Mouse (Mus musculus) lung, adult 2 months (tissue): ENCODE results near the gene Rai14. TPM values are rescaled to one million over a fixed set of nuclear protein-coding genes. Genes with fewer than 3 reads are reported as not detected.

ENCODE experiments used
- DNase-seq: peaks from one replicate; pipeline ENCODE4 v3.0.0; 2022
- H3K4me1 ChIP-seq: fragments of 200-500 bp; 2 replicates; pipeline ENCODE4 v1.6.1; 2011; ENCODE audit warnings: low read length; ENCODE audit not compliant: control insufficient read depth, insufficient read depth
- H3K4me3 ChIP-seq: fragments of 200-500 bp; replicated peaks from 2 replicates; pipeline ENCODE3; 2011; ENCODE audit warnings: low read depth, mild to moderate bottlenecking, control low read depth, low read length; ENCODE audit errors: extremely low read depth
- CTCF ChIP-seq: fragments of 200-500 bp; IDR thresholded peaks from 2 replicates; pipeline ENCODE4 v1.5.1; 2011; ENCODE audit warnings: mild to moderate bottlenecking, low read length, control low read depth; ENCODE audit not compliant: insufficient read depth
- POLR2A ChIP-seq: fragments of 200-500 bp; IDR thresholded peaks from 2 replicates; pipeline ENCODE4 v1.6.1; 2011; ENCODE audit warnings: low read depth, mild to moderate bottlenecking, control low read depth, low read length, borderline replicate concordance; ENCODE audit errors: extremely low read depth
- WGBS: fragments of 180-500 bp; shearing (Covaris S2); methylation state at CpG from one replicate; pipeline ENCODE4 v1.1.7; 2018; 5-methylcytosine and 5-hydroxymethylcytosine counted together
- polyA plus RNA-seq: library from polyadenylated mRNA; depleted of rRNA; stranded (reverse); fragments of >200 nt; gene quantifications from 2 replicates; pipeline ENCODE4 v1.2.3, GENCODE M21; 2012

The Rai14 gene
- polyA plus RNA-seq, 1 experiment, result 14.3 TPM

- DNase-seq, result no peak
- WGBS, result under 1% methylated on average over 35 of the region's 35 CpGs
- peak overlapping the region; percentile 92 for H3K4me3 ChIP-seq
- no peak for TF ChIP-seq POLR2A
- no peak for TF ChIP-seq CTCF
- H3K4me1 ChIP-seq, result peaks cover 3% of the 10 kb centered on the region; the same call in 1 of the 2 replicates
Measured at GRCm38 (mm10) chr15:10713626-10714316, 653 bp downstream of the Rai14 start.

- H3K4me1 ChIP-seq, result peaks cover 3% of the 10 kb centered on the region; the same call in 1 of the 2 replicates
- WGBS, result 30% methylated on average over 13 of the region's 13 CpGs
- TF ChIP-seq POLR2A (no peak), CTCF (no peak)
- no peak for DNase-seq
- H3K4me3 ChIP-seq, result peak overlapping the region; percentile 92
Measured at GRCm38 (mm10) chr15:10713181-10713625, 1.2 kb downstream of the Rai14 start.

- H3K4me3 ChIP-seq, result no peak overlapping the region
- TF ChIP-seq POLR2A, result no peak
- TF ChIP-seq CTCF, result no peak
- 61% methylated on average over 3 of the region's 3 CpGs for WGBS
- no peak for DNase-seq
- peaks cover 3% of the 10 kb centered on the region; the same call in 1 of the 2 replicates for H3K4me1 ChIP-seq
Measured at GRCm38 (mm10) chr15:10712288-10712687, 2.1 kb downstream of the Rai14 start.

GRCm38 (mm10) chr15:10711231-10711630, 3.2 kb downstream of the Rai14 start:
- peaks cover 3% of the 10 kb centered on the region; the same call in 1 of the 2 replicates for H3K4me1 ChIP-seq
- DNase-seq, result no peak
- no peak overlapping the region for H3K4me3 ChIP-seq
- no peak for TF ChIP-seq CTCF
- TF ChIP-seq POLR2A, result no peak
- 57% methylated on average over 6 of the region's 6 CpGs for WGBS

GRCm38 (mm10) chr15:10708591-10709272, 5.7 kb downstream of the Rai14 start:
- H3K4me1 ChIP-seq, result peaks cover 3% of the 10 kb centered on the region; the same call in 1 of the 2 replicates
- WGBS, result 77% methylated on average over 10 of the region's 10 CpGs
- TF ChIP-seq POLR2A (no peak), CTCF (peak; percentile 43; the same call in 1 of the 2 replicates)
- H3K4me3 ChIP-seq, result no peak overlapping the region
- no peak for DNase-seq

GRCm38 (mm10) chr15:10707109-10707508, 7.3 kb downstream of the Rai14 start:
- WGBS, result 83% methylated on average over 6 of the region's 6 CpGs
- no peaks in the 10 kb centered on the region for H3K4me1 ChIP-seq
- H3K4me3 ChIP-seq, result no peak overlapping the region
- no peak for DNase-seq
- TF ChIP-seq CTCF (no peak), POLR2A (no peak)

- H3K4me3 ChIP-seq, result no peak overlapping the region
- 72% methylated on average over 8 of the region's 8 CpGs for WGBS
- TF ChIP-seq CTCF (no peak), POLR2A (no peak)
- DNase-seq, result no peak
- H3K4me1 ChIP-seq, result no peaks in the 10 kb centered on the region; the same call in 1 of the 2 replicates
Measured at GRCm38 (mm10) chr15:10706414-10706813, 8.0 kb downstream of the Rai14 start.

- no peak for DNase-seq
Measured at GRCm38 (mm10) chr15:10705752-10706151, 8.7 kb downstream of the Rai14 start.

GRCm38 (mm10) chr15:10704328-10704727, 10.1 kb downstream of the Rai14 start:
- 79% methylated on average over 8 of the region's 8 CpGs for WGBS

More at GRCm38 (mm10) chr15:10705752-10706151, 8.7 kb downstream of the Rai14 start:
- 71% methylated on average over 5 of the region's 5 CpGs for WGBS
- TF ChIP-seq POLR2A (no peak), CTCF (no peak)
- Histone ChIP-seq H3K4me3 (no peak overlapping the region), H3K4me1 (peaks cover 4% of the 10 kb centered on the region)

GRCm38 (mm10) chr15:10701571-10701970, 12.9 kb downstream of the Rai14 start:
- 54% methylated on average over 5 of the region's 5 CpGs for WGBS

More at GRCm38 (mm10) chr15:10704328-10704727, 10.1 kb downstream of the Rai14 start:
- Histone ChIP-seq H3K4me1 (peaks cover 4% of the 10 kb centered on the region), H3K4me3 (no peak overlapping the region)
- DNase-seq, result no peak
- no peak for TF ChIP-seq CTCF
- no peak for TF ChIP-seq POLR2A

More at GRCm38 (mm10) chr15:10701571-10701970, 12.9 kb downstream of the Rai14 start:
- no peak for TF ChIP-seq POLR2A
- Histone ChIP-seq H3K4me1 (peaks cover 6% of the 10 kb centered on the region), H3K4me3 (no peak overlapping the region)
- DNase-seq, result no peak
